9 mouse cellular contexts compared by ENCODE assay signal in genomic region chr11:77965101-77966036, GRCm38 (mm10). TPM values are rescaled to one million over a fixed set of nuclear protein-coding genes. Genes with fewer than 3 reads are reported as not detected.
A peak's percentile ranks its signal among the peaks of the same experiment; 100 is the strongest.
DNase-seq lines count a peak whose midpoint lies in the region; ATAC-seq and TF ChIP-seq lines count a peak whose summit lies in the region.
"Had no signal": no experiment of that assay in that cellular context is flagged by ENCODE, and none has a peak within 500 bp of the region (broad histone marks: within the 10 kb centered on the region; RNA-seq: fewer than 3 reads in every experiment).

No protein-coding gene starts in this region.

- peak overlapping the region; percentile 37; the same call in 1 of the 2 replicates for H3K9ac ChIP-seq in heart, embryonic 13.5 days

- H3K4me1 ChIP-seq in heart, embryonic 13.5 days = peaks cover 24% of the 10 kb centered on the region
- H3K4me1 ChIP-seq in olfactory bulb, adult 2 months (ENCODE audit: control insufficient read depth, insufficient read depth, low read length) = peaks cover 35% of the 10 kb centered on the region

- H3K4me2 ChIP-seq in heart, embryonic 13.5 days = no peak overlapping the region

- TF ChIP-seq POLR2A in olfactory bulb, adult 2 months (IDR thresholded peaks at IDR 0.05; ENCODE audit: insufficient read depth, low read depth, low read length) = no peak

- no peak overlapping the region for H3K27ac ChIP-seq in heart, embryonic 13.5 days (replicated peaks)
- peak overlapping the region; percentile 72 for H3K27ac ChIP-seq in olfactory bulb, adult 2 months (ENCODE audit: insufficient read depth, low read depth, low read length)

- no peak for TF ChIP-seq CTCF in olfactory bulb, adult 2 months (IDR thresholded peaks at IDR 0.05; ENCODE audit: insufficient read depth, low read depth, low read length)

- H3K27me3 ChIP-seq in heart, embryonic 13.5 days (replicated peaks) = peaks cover 47% of the 10 kb centered on the region

- H3K4me3 ChIP-seq in heart, embryonic 13.5 days = no peak overlapping the region
- no peak overlapping the region for H3K4me3 ChIP-seq in olfactory bulb, adult 2 months (ENCODE audit: insufficient read depth, low read depth, low read length)
- H3K4me3 ChIP-seq: erythroblast, embryonic 14.5 days had no signal

- no peaks in the 10 kb centered on the region for H3K36me3 ChIP-seq in heart, embryonic 13.5 days

- no peaks in the 10 kb centered on the region for H3K9me3 ChIP-seq in heart, embryonic 13.5 days

- 33% methylated on average over 17 of the region's 17 CpGs for WGBS in heart, embryonic 13.5 days
- WGBS in olfactory bulb, adult 2 months = 7% methylated on average over 17 of the region's 17 CpGs

- no peak for DNase-seq in heart, adult 8-10 months (ENCODE audit: low spot score)
- peak; percentile 97 for DNase-seq in cerebellum, adult 9-11 months
- DNase-seq in frontal cortex, adult 2 months (ENCODE audit: extremely low spot score in 1 of 2, low spot score in 1 of 2) = peak; percentile 82 to 89
- DNase-seq in left cerebral cortex, adult 11 months (ENCODE audit: low spot score) = peak; percentile 74
- no peak for DNase-seq in thymus, postnatal 10 days (ENCODE audit: low spot score in 2 of 2)

- no peak for ATAC-seq in heart, embryonic 13.5 days (ENCODE audit: extremely low read depth, insufficient number of reproducible peaks, low FRiP score, low TSS enrichment)
- ATAC-seq in erythroblast, adult 5-6 weeks (replicated peaks; ENCODE audit: low FRiP score, poor library complexity, severe bottlenecking) = no peak

RNA-seq across cellular contexts. Expression of gene Phf12, which starts 17.2 kb away (rescaled TPM):
- 8.6 and 9.9 TPM in 2 replicates for polyA plus RNA-seq in heart, embryonic 13.5 days (2015; fragmentation: Nextera tagmentation; extraction: Ambion mirVana)
- total RNA-seq in heart, adult 8-10 months (2022) = 10 to 100 TPM; 24.8 to 27.5 (median 26.0) TPM
- polyA plus RNA-seq in frontal cortex, adult 2 months (2012; rRNA removed) = 43.8 and 45.3 TPM in 2 replicates
- 389 TPM in 1 of 2 replicates, not detected in the other for polyA plus RNA-seq in olfactory bulb, adult 2 months (2012; ENCODE audit: insufficient read depth, insufficient read length, low replicate concordance, missing spikeins)
- 19.9 and 24.2 TPM in 2 replicates for total RNA-seq in erythroblast, adult 5-6 weeks (2015; ENCODE audit: low replicate concordance)
- total RNA-seq in erythroblast, adult 5-6 weeks (2017; ENCODE audit: low replicate concordance) = 9.8 and 11.5 TPM in 2 replicates

RNA-seq across cellular contexts. Expression of gene Sez6, which starts 34.8 kb away (rescaled TPM):
- 0.09 and 0.20 TPM in 2 replicates for polyA plus RNA-seq in heart, embryonic 13.5 days (2015; fragmentation: Nextera tagmentation; extraction: Ambion mirVana)
- under 1 TPM; 0.19 to 0.84 (median 0.52) TPM for total RNA-seq in heart, adult 8-10 months (2022)
- polyA plus RNA-seq in frontal cortex, adult 2 months (2012; rRNA removed) = 169 and 190 TPM in 2 replicates
- polyA plus RNA-seq in olfactory bulb, adult 2 months (2012; ENCODE audit: insufficient read depth, insufficient read length, low replicate concordance, missing spikeins) = 109 TPM in 1 of 2 replicates, not detected in the other
- not detected in 2 replicates for total RNA-seq in erythroblast, adult 5-6 weeks (2015; ENCODE audit: low replicate concordance)
- total RNA-seq in erythroblast, adult 5-6 weeks (2017; ENCODE audit: low replicate concordance) = not detected in 2 replicates
- polyA plus RNA-seq: erythroblast, embryonic 14.5 days had no signal

Comparison
In these comparisons a context has a peak if more than half of its experiments do, and no peak if none do; other contexts are left out.
1. DNase-seq: peak in cerebellum, adult 9-11 months (single experiment), frontal cortex, adult 2 months (2 of 2) and left cerebral cortex, adult 11 months (single experiment); none in heart, adult 8-10 months (single experiment) and thymus, postnatal 10 days (0 of 2).
2. RNA of gene Sez6, which starts 34.8 kb away (polyA plus RNA-seq): 169 to 190 TPM in frontal cortex, adult 2 months and 109 TPM in olfactory bulb, adult 2 months; 0.09 to 0.20 TPM in heart, embryonic 13.5 days; every median in the first group is over 10 times any median in the second.